Mouse (Mus musculus) heart, postnatal 36 days (tissue): ENCODE data around the gene Tepp. TPM values are rescaled to one million over a fixed set of nuclear protein-coding genes. Genes with fewer than 3 reads are reported as not detected.

Source experiments
- DNase-seq, 2 experiments: peaks; one replicate each; pipeline ENCODE4 v3.0.0; 2021 to 2022
- intact Hi-C: fragments of 180-260 bp; cut with DNase I; formaldehyde crosslinking; loops from one replicate; pipeline ENCODE4 v1.15.1; 2025
- total RNA-seq, 2 experiments: library from RNA; stranded (reverse); gene quantifications; 2 replicates each; pipeline ENCODE4 v1.2.3; 2021

Tepp gene
- total RNA-seq, 2 experiments from 2014 or later: not detected

GRCm38 (mm10) chr8:95358550-95359411 is 48.4 kb downstream of the Tepp start:
- peak in 1 of 2 experiments; percentile 51 for DNase-seq
- intact Hi-C loops: no loop called here

- DNase-seq: no peak
- intact Hi-C loops: no loop called here
These were observed 50.0 kb downstream of the Tepp start for GRCm38 (mm10) chr8:95360181-95361015.

GRCm38 (mm10) chr8:95361016-95361341 is 50.6 kb downstream of the Tepp start:
- intact Hi-C loops: no loop called here
- no peak for DNase-seq

DNA sequence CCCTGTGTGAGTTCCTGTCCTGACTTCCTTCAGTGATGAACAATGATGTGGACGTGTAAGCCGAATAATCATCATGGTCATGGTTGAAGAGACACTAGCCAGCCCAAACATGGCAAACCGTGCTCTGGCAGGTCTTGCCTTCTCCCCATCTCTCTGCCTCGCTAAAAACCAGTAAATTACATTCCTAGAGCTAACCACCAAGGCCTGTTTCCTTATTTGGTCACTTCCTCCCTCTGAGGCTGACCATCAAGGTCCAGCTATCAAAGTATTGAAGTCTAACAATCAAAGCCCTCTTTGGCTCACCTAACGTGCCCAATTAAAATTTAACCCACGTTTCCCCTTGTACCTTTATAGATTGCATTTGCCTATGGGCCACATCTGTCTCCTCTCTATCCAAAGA is 51.9 kb downstream of the Tepp start:
- DNase-seq: no peak
- intact Hi-C loops: no loop called here

GRCm38 (mm10) chr8:95363849-95364248 is 53.5 kb downstream of the Tepp start:
- intact Hi-C loops: no loop called here
- DNase-seq: no peak

- intact Hi-C loops: no loop called here
These were observed 59.4 kb downstream of the Tepp start for GRCm38 (mm10) chr8:95369581-95370326.

DNA sequence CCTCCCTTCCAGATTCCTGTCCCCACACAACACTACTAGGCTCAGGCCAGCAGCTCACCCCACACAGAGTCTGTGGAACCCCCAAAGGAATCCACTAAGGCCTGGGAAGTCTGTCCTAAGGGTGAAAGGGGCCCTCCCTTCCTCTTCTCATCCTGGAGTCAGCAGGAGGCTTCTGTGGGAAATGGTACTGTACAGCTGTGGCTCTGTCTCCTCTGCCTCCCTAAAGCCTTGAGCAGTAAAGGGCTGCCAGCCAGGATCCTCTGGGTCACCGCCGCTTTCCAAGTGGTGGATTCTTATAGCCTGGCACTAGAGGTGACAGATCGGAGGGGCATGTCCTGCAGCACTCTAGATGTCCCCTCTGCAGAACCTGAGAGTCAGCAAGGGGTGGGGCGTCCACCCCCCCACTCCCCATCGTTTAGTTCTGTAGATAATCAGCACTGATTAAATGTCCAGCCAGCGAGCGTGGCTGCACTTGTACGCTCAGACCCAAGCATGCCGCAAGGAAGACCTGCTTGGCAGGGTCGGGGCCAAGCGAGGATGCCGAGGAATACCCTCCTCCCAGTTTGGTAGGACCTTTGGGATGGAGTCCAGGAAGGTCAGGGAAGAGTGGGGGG is 63.1 kb downstream of the Tepp start:
- intact Hi-C loops: loop anchor here (1.0 kb wide), 1 partner anchor 21 kb away; the partner anchor contains the start of gene Mmp15
- DNase-seq: peak; percentile 41 to 61

More at GRCm38 (mm10) chr8:95369581-95370326, 59.4 kb downstream of the Tepp start:
- no peak for DNase-seq

GRCm38 (mm10) chr8:95374429-95374828 is 64.1 kb downstream of the Tepp start:
- intact Hi-C loops: no loop called here
- no peak for DNase-seq

GRCm38 (mm10) chr8:95375374-95375930 is 65.1 kb downstream of the Tepp start:
- intact Hi-C loops: no loop called here
- no peak for DNase-seq

Other genes starting within 250 kb of the Tepp start
- gene Katnb1, start 229.4 kb upstream of the Tepp start, total RNA-seq: 1 to 10 TPM; 7.2 to 7.5 TPM
- 10 to 100 TPM; 65.4 to 71.2 TPM for gene Kifc3, start 107.8 kb upstream of the Tepp start, total RNA-seq
- gene Cngb1, start 4.0 kb upstream of the Tepp start, total RNA-seq: under 1 TPM; 0.64 to 0.98 TPM
- gene Zfp319, start 21.4 kb downstream of the Tepp start, total RNA-seq: 1 to 10 TPM; 8.1 to 8.7 TPM
- 10 to 100 TPM; 13.6 to 18.9 TPM for gene Usb1, start 21.7 kb downstream of the Tepp start, total RNA-seq
- gene Mmp15, start 41.7 kb downstream of the Tepp start, total RNA-seq: 10 to 100 TPM; 58.7 to 67.8 TPM
- gene Cfap20, start 124.3 kb downstream of the Tepp start, total RNA-seq: 10 to 100 TPM; 24.2 to 25.9 TPM
- 10 to 100 TPM; 32.9 to 36.3 TPM for gene Csnk2a2, start 179.5 kb downstream of the Tepp start, total RNA-seq
- not detected for gene Ccdc113, start 223.5 kb downstream of the Tepp start, total RNA-seq